16 mouse cellular contexts compared by ENCODE assay signal in genomic region chr5:23948071-23948470, GRCm38 (mm10).
"Had no signal": no experiment of that assay in that cellular context is flagged by ENCODE, and none has a peak within 500 bp of the region (broad histone marks: within the 10 kb centered on the region; RNA-seq: fewer than 3 reads in every experiment).

No protein-coding gene starts in this region.

- H3K36me3 ChIP-seq: neural tube, embryonic 13.5 days; neural tube, embryonic 15.5 days; stomach, embryonic 15.5 days had no signal

- H3K4me3 ChIP-seq: neural tube, embryonic 13.5 days; neural tube, embryonic 15.5 days; stomach, embryonic 15.5 days had no signal

- H3K9ac ChIP-seq: neural tube, embryonic 13.5 days; neural tube, embryonic 15.5 days; stomach, embryonic 15.5 days had no signal

- H3K27me3 ChIP-seq: neural tube, embryonic 13.5 days; neural tube, embryonic 15.5 days; stomach, embryonic 15.5 days had no signal

- H3K4me1 ChIP-seq: neural tube, embryonic 13.5 days; neural tube, embryonic 15.5 days; stomach, embryonic 15.5 days had no signal

- H3K27ac ChIP-seq: neural tube, embryonic 13.5 days; neural tube, embryonic 15.5 days; stomach, embryonic 15.5 days; stomach, postnatal 0 days had no signal

- DNase-seq: retina, postnatal 1 day; right cerebral cortex, adult 18-20 months; right cerebral cortex, postnatal 14 days; right cerebral cortex, postnatal 25 days; right cerebral cortex, postnatal 4 days; spleen, adult 18-20 months; thymus, adult 18-20 months; thymus, adult 2 months; thymus, postnatal 14 days; thymus, postnatal 25 days; thymus, postnatal 36 days; thymus, postnatal 4 days had no signal
